21 mouse cellular contexts compared by ENCODE assay signal in genomic region chr7:133729351-133729750, GRCm38 (mm10). TPM values are rescaled to one million over a fixed set of nuclear protein-coding genes. Genes with fewer than 3 reads are reported as not detected.
DNase-seq lines count a peak whose midpoint lies in the region; ATAC-seq lines count a peak whose summit lies in the region.
"Had no signal": no experiment of that assay in that cellular context is flagged by ENCODE, and none has a peak within 500 bp of the region (broad histone marks: within the 10 kb centered on the region; RNA-seq: fewer than 3 reads in every experiment).

No protein-coding gene starts in this region.

- 75% methylated on average over 5 of the region's 5 CpGs for WGBS in heart, embryonic 15.5 days
- 79% methylated on average over 5 of the region's 5 CpGs for WGBS in kidney, embryonic 14.5 days

- H3K27ac ChIP-seq in heart, embryonic 15.5 days: peak overlapping the region; percentile 89; the same call in 1 of the 2 replicates
- no peak overlapping the region for H3K27ac ChIP-seq in kidney, embryonic 14.5 days (ENCODE audit: low read depth, low read length)
- H3K27ac ChIP-seq: forebrain, embryonic 10.5 days; hindbrain, embryonic 13.5 days; liver, embryonic 14.5 days; lung, embryonic 15.5 days; midbrain, embryonic 12.5 days; neural tube, embryonic 12.5 days had no signal

- ATAC-seq in cerebellum, adult (ENCODE audit: insufficient number of reproducible peaks, low FRiP score, low TSS enrichment): no peak
- ATAC-seq in heart, embryonic 15.5 days (replicated peaks; ENCODE audit: insufficient number of reproducible peaks, insufficient read depth, low FRiP score, low read depth): no peak
- ATAC-seq in kidney, embryonic 14.5 days (ENCODE audit: low FRiP score, low TSS enrichment): no peak

- no peaks in the 10 kb centered on the region for H3K27me3 ChIP-seq in heart, embryonic 15.5 days
- H3K27me3 ChIP-seq in kidney, embryonic 14.5 days (ENCODE audit: control insufficient read depth, insufficient read depth, low read length): no peaks in the 10 kb centered on the region
- H3K27me3 ChIP-seq: heart, embryonic 12.5 days; hindbrain, embryonic 13.5 days; lung, embryonic 15.5 days; midbrain, embryonic 12.5 days; neural tube, embryonic 12.5 days had no signal

- peak; percentile 24 for DNase-seq in cerebellum, adult 11 months
- DNase-seq in heart, adult 11 months: no peak
- peak; percentile 66 for DNase-seq in brain, adult 2 months (ENCODE audit: low read depth, low spot score)
- DNase-seq in cerebellum, postnatal 14 days: peak; percentile 43 to 62
- no peak for DNase-seq in lung, postnatal 4 days
- DNase-seq: adrenal gland, adult 2 months; kidney, adult 8-10 months; kidney, postnatal 36 days; right cerebral cortex, adult 18-20 months had no signal

- no peak overlapping the region for H3K4me3 ChIP-seq in heart, embryonic 15.5 days
- H3K4me3 ChIP-seq in kidney, embryonic 14.5 days (ENCODE audit: low read length): no peak overlapping the region
- H3K4me3 ChIP-seq: forebrain, embryonic 10.5 days; heart, embryonic 12.5 days; hindbrain, embryonic 13.5 days; lung, embryonic 15.5 days; midbrain, embryonic 12.5 days; neural tube, embryonic 12.5 days had no signal

- H3K4me2 ChIP-seq in heart, embryonic 15.5 days: no peak overlapping the region
- H3K4me2 ChIP-seq in kidney, embryonic 14.5 days (replicated peaks; ENCODE audit: low read depth, low read length): no peak overlapping the region
- H3K4me2 ChIP-seq: heart, embryonic 12.5 days; hindbrain, embryonic 13.5 days; lung, embryonic 15.5 days; midbrain, embryonic 12.5 days; neural tube, embryonic 12.5 days had no signal

- no peaks in the 10 kb centered on the region for H3K9me3 ChIP-seq in heart, embryonic 15.5 days (replicated peaks)
- no peaks in the 10 kb centered on the region for H3K9me3 ChIP-seq in kidney, embryonic 14.5 days (ENCODE audit: control insufficient read depth, low read length)
- H3K9me3 ChIP-seq: forebrain, embryonic 10.5 days; heart, embryonic 12.5 days; hindbrain, embryonic 13.5 days; lung, embryonic 15.5 days; midbrain, embryonic 12.5 days; neural tube, embryonic 12.5 days had no signal

- H3K9ac ChIP-seq in heart, embryonic 15.5 days: no peak overlapping the region
- H3K9ac ChIP-seq in kidney, embryonic 14.5 days (ENCODE audit: low read depth, low read length): no peak overlapping the region
- H3K9ac ChIP-seq: heart, embryonic 12.5 days; hindbrain, embryonic 13.5 days; liver, embryonic 14.5 days; lung, embryonic 15.5 days; midbrain, embryonic 12.5 days; neural tube, embryonic 12.5 days had no signal

- peaks cover 9% of the 10 kb centered on the region for H3K36me3 ChIP-seq in heart, embryonic 15.5 days
- H3K36me3 ChIP-seq in kidney, embryonic 14.5 days (ENCODE audit: control insufficient read depth, insufficient read depth, low read length): peaks cover 2% of the 10 kb centered on the region; the same call in 1 of the 2 replicates

- H3K4me1 ChIP-seq in heart, embryonic 15.5 days (replicated peaks): peaks cover 37% of the 10 kb centered on the region
- 0 out of 2 replicates have a peak, but pooled peaks cover 4% of the 10 kb centered on the region for H3K4me1 ChIP-seq in kidney, embryonic 14.5 days (ENCODE audit: control insufficient read depth, insufficient read depth, low read length)
- H3K4me1 ChIP-seq: forebrain, embryonic 10.5 days; hindbrain, embryonic 13.5 days; lung, embryonic 15.5 days; midbrain, embryonic 12.5 days; neural tube, embryonic 12.5 days had no signal

RNA-seq across cellular contexts. Expression of gene Uros, which starts 19.5 kb away (rescaled TPM):
- polyA plus RNA-seq in heart, embryonic 15.5 days (2015; fragmentation: Nextera tagmentation; extraction: Ambion mirVana): 27.9 and 31.1 TPM in 2 replicates
- 28.4 and 31.4 TPM in 2 replicates for polyA plus RNA-seq in kidney, embryonic 14.5 days (2014; fragmentation: Nextera tagmentation; extraction: Ambion mirVana)

RNA-seq across cellular contexts. Expression of gene Bccip, which starts 20.2 kb away (rescaled TPM):
- polyA plus RNA-seq in heart, embryonic 15.5 days (2015; fragmentation: Nextera tagmentation; extraction: Ambion mirVana): 82.7 and 84.2 TPM in 2 replicates
- 202 and 213 TPM in 2 replicates for polyA plus RNA-seq in kidney, embryonic 14.5 days (2014; fragmentation: Nextera tagmentation; extraction: Ambion mirVana)

RNA-seq across cellular contexts. Expression of gene Fank1, which starts 47.3 kb away (rescaled TPM):
- polyA plus RNA-seq in heart, embryonic 15.5 days (2015; fragmentation: Nextera tagmentation; extraction: Ambion mirVana): 0.18 and 0.19 TPM in 2 replicates
- polyA plus RNA-seq in kidney, embryonic 14.5 days (2014; fragmentation: Nextera tagmentation; extraction: Ambion mirVana): 0.24 TPM in 1 of 2 replicates, not detected in the other
- polyA plus RNA-seq: heart, embryonic 12.5 days had no signal

RNA-seq across cellular contexts. Expression of gene Mmp21, which starts 49.5 kb away (rescaled TPM):
- 0.05 TPM in 1 of 2 replicates, not detected in the other for polyA plus RNA-seq in heart, embryonic 15.5 days (2015; fragmentation: Nextera tagmentation; extraction: Ambion mirVana)
- 0.24 TPM in 1 of 2 replicates, not detected in the other for polyA plus RNA-seq in kidney, embryonic 14.5 days (2014; fragmentation: Nextera tagmentation; extraction: Ambion mirVana)
- polyA plus RNA-seq: forebrain, embryonic 10.5 days; hindbrain, embryonic 13.5 days; intestine, embryonic 14.5 days; limb, embryonic 14.5 days; midbrain, embryonic 12.5 days; neural tube, embryonic 12.5 days had no signal

RNA-seq across cellular contexts. Expression of gene Dhx32, which starts 53.2 kb away (rescaled TPM):
- 30.4 and 31.3 TPM in 2 replicates for polyA plus RNA-seq in heart, embryonic 15.5 days (2015; fragmentation: Nextera tagmentation; extraction: Ambion mirVana)
- polyA plus RNA-seq in kidney, embryonic 14.5 days (2014; fragmentation: Nextera tagmentation; extraction: Ambion mirVana): 13.6 and 19.9 TPM in 2 replicates

Comparison
In these comparisons a context has a peak if more than half of its experiments do, and no peak if none do; other contexts are left out.
1. DNase-seq: peak in cerebellum, adult 11 months (single experiment), brain, adult 2 months (single experiment) and cerebellum, postnatal 14 days (2 of 2); none in heart, adult 11 months (single experiment) and lung, postnatal 4 days (0 of 2).